Mouse (Mus musculus) layer of hippocampus, postnatal 25 days (tissue): ENCODE results near the gene Adcy6. TPM values are rescaled to one million over a fixed set of nuclear protein-coding genes. Genes with fewer than 3 reads are reported as not detected.
A peak's percentile ranks its signal among the peaks of the same experiment; 100 is the strongest.

ENCODE experiments used
- DNase-seq, 2 experiments: peaks; one replicate each; pipeline ENCODE4 v3.0.0; 2022; ENCODE audit warnings: mixed read lengths in 2 of 2, low spot score in 1 of 2; ENCODE audit errors: extremely low spot score in 1 of 2
- total RNA-seq, 2 experiments: library from RNA; stranded (reverse); gene quantifications; 2 replicates each; pipeline ENCODE4 v1.2.3; 2021

Gene Adcy6
- total RNA-seq = 10 to 100 TPM; 45.1 to 45.8 TPM

DNA sequence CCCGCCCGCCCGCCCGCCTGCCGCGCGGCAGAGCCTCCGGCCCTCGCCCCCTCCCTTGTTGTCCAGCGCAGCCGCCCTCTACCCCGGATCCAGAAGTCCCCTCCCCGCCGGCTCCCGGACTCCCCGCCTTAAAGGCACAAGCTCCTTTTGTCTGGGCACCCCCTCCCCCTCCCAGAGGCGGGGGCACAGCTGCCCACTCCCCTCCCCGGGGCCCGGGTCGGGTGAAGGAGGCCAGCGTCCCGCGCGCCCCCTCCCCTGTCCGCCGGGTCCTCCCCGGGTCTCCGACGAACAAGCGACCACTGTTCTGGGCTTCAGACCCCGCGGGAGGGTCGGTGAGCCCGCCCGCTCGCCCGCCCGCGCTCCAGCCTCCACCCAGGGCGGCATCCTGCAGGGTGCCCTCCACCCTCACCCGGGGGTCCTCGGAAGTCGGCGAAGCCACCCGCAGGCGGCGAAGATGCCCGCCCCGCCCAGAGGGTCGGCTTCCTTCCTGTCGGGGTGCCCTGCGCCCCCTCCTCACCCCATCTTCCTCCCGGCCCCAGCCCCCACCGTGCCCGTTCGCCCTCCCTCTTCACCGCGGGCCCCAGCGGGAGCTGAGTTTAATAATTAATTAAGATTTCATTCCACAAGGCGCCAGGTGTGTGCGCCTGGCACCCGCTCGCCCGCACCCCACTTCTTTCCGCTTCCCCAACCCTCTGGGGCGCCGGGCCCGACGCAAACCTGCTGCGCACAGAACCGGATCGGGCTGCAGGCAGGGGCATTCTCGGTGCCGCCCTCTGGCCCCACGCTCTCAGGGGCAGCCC, at the start of gene Adcy6:
Adcy6 (minus strand) TSS at position 746 of the 800 bp plus-strand sequence.
- DNase-seq = peak; percentile 62 to 64

DNA sequence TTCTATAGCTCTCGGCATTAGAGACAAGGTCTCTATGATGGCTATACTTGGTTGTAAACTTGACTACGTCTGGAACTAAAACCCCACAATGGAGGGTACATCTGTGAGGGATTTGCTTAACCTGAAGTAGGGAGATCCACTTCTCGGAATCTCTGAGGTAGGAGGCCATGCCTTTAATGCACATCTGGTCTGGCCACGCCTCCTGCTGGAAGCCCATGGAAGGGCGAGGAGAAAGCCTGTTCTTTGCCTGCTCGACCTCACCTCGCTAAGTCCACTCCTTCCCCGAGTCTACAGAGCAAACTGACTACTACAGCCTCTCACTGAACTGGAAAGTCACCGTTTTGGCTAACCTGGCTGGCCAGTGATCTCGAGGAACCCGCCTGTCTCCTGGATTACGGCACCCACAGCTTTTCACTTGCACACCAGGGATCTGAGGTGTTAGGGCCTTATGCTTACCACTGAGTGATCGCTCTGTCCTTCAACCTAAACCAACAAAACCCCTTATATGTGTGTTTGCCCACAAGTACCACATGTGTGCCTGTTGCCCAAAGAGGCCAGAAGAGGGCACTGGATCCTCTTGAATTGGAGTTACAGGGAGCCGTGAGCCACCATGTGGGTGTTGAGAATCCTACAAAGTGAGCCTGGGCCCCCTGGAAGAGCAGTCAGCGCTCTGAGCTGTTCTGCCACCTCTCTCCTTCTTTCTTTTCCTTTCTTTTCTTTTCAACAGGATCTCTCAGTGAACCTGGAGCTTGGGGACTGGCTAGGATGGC, 47.3 kb upstream of the Adcy6 start:
- no peak for DNase-seq

DNA sequence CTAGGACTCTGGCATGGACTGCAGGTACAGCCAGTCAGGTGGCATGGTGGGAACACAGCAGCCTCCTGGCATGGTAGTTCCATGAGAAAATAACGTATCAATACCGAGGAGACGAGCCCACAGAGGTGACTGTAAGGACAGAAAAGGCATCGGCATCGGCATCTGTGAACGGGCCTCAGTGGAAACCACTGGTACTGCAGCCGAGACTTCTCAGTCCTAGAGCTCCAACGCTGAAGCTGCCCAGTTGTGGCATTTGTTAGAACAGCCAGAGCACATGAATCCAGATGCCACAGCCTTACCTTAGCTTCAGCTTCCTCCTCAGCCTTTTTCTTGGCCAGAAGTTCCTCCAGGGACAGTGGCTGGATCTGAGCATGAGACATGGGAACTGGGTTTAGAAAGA, 42.3 kb upstream of the Adcy6 start:
- DNase-seq = no peak

DNA sequence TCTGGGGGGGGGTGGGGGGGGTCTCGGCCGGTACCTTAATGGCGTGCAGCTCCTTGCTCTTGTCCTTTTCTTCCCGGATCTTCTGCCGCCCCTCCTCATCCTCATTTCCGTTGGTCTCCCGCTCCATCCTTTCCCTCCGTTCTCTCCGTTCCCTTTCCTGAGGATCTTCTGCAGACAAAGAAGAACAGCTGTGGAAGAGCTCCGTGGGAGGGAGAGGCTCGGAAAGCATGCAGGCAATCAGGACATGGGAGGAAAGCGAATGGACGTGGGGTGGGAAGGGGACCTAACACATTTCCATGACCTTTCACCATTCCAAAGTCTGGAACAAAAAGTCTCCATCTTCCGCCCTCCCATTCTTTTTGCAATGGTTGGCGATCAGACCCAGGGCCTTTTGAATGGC, 41.6 kb upstream of the Adcy6 start:
- no peak for DNase-seq

DNA sequence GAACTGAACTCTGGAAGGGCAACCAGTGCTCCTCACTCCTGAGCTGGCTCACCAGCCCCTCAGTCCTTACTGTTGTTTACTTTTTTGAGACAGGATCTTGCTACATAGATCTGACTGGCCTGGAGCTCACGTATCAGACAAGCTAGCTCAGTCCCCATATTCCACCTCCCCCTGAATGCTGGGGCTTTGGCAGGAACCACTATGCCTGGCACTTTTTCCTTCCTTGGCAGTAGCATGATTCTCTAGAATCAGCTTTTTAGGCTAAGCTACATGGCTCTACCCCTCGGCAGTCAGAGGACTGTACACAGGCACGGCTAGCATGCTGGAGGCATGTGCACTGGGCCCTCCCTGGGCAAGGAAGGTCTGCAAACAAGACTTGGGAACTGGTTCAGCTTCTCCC, 38.2 kb upstream of the Adcy6 start:
- DNase-seq = no peak

DNA sequence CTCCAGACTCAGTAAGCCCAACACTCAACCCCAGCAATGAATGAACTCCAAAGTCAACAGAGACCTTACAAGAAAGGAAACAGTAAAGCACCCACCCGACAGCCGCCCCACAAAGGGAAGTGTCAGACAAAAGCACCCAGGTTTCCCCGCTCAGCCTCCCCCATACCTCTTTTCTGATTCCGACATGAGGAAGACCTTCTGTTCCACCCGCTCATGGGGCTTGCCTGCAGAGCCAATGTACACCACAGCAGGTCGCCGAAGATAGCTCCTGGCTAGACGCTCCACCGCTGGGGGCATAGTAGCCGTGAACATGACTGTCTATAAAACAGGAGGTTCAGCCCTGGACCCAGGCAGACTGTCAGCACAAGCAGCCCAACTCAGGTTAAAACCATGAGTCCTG, 37.4 kb upstream of the Adcy6 start:
- no peak for DNase-seq

DNA sequence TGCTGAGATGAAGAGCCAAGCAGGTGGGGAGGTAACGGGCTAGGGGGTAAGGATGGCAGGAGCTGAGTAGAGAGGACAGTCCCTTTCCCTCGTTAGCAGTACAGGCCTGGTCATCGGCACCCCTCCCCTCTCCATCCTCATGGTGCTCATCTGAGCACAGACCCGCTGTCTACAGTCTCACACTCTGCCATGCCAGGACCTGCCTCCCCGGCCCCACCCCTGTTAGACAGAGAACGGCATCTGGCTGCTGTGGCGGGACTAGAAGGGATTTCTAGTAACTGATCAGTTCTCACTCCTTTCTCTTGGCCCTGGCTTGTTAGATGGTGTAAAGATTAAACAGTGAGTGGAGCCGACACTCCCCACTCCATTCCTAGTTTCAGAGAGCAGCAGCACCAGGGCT, 36.9 kb upstream of the Adcy6 start:
- no peak for DNase-seq

DNA sequence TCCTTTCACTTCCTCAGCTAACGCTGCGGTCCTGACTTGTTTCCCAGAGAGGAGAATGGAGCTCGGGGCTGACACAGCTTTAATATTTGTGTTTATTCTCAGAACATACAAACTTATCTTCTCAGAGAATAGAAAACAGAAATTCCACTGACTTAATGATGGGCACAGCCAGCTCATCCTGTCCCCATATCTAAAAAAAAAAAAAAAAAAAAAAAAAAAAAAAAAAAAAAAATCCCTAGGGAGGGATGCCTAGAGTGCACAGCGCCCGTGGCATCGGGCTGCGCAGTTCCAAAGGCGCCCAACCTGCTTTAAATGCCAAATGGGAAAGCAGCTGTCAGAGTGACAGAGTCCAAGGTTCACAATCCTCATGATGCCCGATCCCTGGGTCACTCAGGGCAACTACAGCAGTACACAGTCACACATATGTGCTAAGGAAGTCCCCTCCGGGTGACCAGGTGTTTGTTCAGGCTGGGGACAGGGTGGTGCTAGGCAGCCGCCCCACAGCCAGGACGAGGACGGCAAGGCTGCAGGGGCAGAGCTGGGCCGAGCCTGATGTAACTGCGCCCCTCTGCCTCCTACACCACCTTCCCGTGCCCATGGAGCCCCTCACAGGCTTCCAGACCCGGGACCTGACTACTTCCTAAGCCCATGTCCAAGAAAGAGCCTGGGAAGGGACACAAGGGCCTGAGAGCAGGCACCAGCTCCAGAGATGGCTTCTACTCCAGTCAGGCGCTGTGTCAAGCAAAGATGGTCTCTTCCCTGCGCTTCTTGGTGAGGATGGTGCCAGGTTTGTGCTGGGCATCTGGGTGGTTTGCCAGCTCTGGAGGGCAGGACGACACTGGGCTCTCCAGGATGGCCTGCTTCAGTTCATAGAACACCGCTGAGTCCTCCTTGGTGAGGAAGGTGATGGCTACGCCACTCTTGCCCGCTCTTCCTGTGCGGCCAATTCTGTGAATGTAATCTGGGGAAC, 35.5 kb upstream of the Adcy6 start:
- DNase-seq = no peak

DNA sequence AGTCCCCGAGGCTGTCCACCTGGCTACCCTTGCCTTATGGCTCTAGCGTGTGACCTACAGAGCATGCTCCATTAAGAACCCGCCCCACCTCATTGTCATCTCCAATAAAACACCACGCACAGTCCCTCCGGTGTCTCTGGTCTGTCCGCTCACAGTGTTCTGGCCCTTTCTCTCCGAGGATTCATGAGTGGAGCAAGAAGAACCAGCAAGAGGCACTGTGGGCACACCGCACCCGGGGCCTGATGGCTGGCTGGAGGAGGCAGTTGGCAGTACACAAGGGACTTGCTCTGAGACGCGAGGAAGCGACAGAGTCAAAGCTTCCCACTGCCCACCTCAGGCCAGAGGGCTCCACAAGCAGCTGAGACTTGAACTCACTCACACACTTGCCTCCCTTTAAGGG, 34.5 kb upstream of the Adcy6 start:
- no peak for DNase-seq

DNA sequence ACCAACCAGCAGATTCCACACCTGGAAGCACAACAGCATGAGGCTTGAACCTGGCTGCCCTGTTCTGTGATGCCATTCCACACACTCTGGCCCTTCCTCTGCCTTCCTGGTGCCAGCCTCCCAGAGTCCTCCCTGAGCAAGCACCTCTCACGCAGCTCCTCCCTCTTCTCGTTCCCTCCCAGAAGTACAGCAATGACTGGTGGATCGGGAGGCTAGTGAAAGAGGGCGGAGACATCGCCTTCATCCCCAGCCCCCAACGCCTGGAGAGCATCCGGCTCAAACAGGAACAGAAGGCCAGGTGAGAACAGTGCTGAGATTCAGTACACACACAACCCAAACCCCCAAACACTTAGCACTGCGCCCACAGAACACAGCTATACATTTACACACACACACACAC, 30.3 kb upstream of the Adcy6 start:
- no peak for DNase-seq

DNA sequence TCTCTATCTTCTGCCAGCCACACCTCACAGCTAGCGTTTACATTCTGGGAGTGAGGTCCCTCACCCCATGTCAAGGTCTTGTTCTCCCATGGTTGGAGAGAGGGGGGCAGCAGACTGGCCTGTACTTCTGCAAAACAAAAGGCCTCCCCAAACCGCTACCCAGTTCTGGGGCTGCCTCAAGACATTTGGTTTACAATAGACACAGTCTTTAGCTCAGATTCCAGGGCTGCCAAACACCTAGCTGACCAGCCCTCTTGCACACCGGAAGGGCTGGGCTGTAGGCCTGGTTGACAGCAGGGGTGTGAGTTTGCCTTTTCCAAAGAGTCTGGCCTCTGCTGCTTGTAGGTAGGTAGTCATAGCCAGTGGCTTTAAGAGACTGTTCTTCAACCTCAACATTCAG, 27.3 kb upstream of the Adcy6 start:
- DNase-seq = no peak

DNA sequence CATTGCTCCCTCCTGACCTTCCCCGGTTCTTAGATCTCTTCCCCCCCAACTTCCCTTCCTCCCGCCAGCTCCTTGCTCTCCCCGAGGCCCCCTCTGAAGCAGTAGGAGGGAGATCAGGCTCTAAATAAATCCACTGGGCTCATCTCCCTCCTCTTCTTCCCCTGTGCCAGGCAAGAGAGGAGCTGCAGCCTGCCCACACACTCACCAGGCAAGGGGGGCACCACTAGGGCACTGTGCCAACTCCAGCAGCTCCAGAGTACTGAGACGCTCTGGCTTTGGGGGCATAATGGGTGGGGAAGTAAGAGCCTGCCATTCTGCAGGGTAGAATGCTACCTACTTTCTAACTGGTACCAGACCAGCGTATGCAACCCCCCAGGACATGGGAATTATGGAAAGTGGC, 26.6 kb upstream of the Adcy6 start:
- no peak for DNase-seq

DNA sequence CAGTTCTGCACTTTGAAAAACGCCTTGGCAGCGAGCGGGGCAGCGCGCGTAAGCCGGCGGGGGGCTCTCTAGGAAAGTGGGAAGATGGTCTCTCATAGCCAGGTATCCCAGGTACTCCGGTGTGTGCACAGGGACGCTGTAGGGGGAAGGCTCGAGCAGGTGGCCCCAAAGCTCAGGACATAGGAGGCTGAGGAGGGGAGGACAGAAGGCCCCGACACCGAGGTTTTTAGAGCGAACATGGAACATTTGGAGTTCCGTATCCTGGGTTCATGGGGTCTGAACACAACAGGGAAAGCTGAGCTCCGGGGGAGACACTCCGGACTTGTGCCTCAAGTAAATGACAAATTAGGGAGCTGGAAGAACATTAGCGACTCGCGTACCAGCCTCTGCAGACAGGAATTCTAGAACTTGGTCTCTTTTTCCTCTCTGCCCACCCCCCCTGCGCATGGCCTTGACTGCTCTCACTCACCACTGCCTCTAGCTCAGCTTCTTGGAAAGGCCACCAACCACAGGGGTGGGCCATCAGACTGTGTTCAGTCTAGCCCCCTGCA, 25.5 kb upstream of the Adcy6 start:
- no peak for DNase-seq

DNA sequence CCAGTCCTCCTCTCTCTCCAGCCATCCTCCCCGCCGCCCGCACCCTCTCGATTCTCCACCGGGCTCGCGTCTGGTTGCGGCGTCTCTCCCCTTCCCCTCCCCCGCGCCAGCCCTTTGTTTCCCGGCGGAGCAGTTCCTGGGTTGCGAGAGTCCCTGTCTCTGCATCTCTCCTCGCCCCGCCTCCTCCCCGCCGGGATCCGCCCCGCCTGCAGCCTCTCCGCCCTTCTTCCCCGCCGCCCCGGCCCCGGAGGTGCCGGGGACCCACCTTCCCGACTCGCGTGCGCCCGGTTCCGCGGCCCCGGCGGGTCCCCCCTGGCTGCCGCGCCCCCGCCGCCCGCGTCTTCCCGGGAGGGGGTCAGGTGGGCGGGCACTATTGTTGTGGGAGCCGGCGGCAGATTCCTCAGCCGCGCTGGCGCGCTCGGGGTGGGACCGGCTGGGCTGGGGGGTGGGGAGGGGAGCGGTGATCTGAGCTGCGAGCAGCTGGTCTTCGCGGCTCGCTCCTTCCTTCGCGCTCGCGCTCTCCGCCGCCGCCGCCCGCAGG, 24.7 kb upstream of the Adcy6 start:
- DNase-seq = peak; percentile 69 to 75

DNA sequence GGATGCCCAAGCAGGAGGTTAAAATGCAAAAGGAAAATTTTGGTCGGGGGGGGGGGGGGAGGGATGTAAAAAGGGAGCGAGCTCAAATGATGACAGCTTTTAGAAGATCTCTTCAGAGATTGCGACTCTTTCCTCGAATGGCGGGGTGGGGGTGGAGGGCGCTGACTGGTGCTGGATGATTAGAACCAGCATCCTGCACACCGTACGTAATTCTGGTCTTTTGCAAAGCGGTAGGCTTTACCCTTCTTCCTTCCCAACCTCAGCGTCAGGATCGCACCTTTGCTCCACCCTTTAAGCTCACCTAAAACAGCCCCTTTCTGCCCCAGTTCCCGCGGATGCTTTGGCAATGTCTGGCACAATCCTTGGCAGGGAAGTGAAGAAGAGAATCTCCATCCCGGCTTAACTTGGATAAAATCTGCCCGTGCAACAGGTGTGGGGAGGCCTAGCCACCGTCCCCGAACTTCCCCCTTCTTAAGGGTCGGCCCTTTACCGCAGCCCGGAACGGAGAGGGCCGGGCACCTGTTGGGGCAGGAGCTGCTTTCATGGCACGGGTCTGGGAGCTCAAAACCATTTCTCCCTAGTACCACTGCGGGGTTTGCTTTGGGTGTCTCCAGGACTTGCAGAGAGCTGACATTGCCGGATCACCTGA, 24.1 kb upstream of the Adcy6 start:
- DNase-seq = no peak

DNA sequence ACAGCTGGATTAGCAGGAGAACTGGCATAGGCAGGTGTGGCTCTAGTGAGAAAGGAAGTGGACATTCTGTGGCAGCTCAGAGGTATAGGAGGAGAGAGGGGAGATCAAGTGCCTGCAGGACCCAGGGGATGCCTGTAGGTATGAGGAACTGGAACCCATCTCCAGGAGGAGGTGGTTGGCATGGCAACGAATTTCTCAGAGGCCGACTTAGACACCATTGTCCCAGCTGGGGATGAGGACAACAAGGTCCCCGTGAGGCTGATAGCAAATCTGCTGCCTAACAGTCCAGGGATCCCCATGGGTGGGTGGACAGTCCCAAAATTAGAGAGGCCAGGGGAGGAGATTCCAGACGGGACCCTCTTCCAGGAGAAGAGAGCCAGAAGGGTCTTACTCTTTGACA, 23.0 kb upstream of the Adcy6 start:
- DNase-seq = no peak

DNA sequence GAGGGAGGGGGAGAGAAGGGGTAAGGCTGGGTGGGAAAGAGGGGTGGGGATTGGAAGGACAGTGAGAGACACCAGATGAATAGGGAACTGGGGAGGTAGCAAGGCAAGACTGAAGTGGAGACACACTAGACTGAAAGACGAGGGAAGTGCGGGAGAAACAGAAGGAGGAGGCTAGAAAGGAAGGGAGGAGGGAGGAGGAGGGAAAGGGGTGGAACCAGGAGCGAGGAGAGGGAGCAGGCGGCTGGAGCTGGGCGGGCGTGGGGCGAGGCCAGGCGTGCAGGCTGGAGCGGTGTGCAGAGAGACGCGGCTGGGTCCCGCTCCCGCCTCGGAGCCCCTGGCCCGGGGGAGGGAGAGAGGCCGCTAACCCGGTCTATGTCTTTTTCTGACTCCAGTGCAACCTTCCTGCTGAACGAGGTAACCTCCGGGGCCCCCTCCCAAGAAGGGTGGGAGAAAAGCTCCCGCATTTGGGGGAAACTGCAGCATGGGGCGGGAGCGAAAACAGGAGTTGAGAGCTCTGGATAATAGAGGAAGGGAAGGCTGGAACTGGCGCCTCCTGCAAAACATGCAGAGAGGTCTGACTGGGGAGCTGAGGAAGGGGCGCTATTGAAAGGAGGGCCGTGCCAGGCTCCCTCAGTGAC, 22.4 kb upstream of the Adcy6 start:
- no peak for DNase-seq

DNA sequence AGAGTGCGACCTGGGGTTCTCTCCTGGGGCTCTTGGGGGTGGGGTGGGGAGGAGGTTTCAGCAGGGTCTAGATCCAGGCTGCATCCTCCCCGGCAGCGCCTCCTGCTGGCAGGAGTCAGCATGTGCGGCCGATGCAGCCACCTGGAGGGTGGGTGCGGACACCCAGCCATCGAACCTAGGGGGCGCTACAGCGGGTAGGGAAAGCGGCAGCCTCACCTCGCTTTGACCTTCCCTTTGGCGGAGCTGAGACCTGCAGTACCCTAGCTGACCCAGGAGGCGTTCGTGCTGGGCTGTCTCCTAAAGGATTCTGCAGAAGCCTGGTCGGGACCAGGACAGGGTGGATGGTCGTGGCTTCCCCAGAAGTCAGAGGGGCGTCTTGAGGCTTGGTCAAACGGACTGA, 21.6 kb upstream of the Adcy6 start:
- DNase-seq = peak in 1 of 2 experiments; percentile 72

DNA sequence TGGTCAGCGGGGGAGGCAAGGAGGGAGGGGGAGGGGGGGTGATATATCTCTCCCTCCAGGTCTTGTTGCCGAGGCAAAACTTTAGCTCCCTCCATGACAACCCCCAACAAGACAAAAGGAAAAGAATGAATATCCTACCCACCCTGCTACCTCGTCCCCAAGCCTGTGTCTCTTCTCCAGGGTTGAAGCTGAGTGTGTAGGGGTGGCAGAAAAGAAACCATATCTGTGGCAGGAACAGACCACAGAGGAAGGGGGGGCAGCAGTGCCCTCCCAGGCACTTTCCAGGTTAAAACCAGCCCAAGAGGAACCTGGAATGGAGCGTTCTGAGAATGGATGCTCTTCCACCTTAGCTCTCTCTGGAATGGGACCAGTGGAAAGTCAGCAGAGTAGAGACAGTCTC, 20.7 kb upstream of the Adcy6 start, which contains the start of gene Cacnb3:
Cacnb3 (plus strand) TSS at position 301 of the 400 bp plus-strand sequence.
- DNase-seq = no peak
